Mouse (Mus musculus) spleen, postnatal 4 days (tissue): ENCODE results near the gene Pcif1.

Source experiments
- DNase-seq, 2 experiments: peaks; one replicate each; pipeline ENCODE4 v3.0.0; 2022; ENCODE audit warnings: low spot score in 2 of 2

Gene Pcif1

DNA sequence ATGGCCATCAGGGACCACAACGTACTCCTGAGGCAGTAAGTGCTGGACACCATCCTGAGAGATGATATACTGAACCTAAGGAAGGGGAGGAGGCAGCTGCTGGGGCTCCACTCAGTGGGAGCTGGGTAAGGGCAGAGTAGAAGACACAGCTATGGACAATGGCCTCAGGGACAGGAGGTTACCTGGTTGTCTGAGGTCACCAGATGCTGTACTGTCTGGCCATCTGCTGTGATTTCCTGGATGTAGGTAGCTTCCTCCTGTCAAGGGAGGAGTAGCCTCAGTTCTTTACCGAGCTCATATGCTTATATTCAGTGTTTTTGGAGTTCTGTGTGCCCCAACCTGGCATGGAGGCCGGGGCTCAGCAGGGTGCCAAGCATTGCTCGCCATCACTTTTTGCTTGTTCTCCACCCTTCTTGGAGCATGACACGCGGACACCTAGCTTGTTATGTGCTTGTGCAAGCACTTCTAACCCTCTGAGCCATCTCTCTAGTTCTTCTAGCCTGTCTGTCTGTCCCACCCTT, 13.7 kb downstream of the Pcif1 start:
- no peak for DNase-seq

DNA sequence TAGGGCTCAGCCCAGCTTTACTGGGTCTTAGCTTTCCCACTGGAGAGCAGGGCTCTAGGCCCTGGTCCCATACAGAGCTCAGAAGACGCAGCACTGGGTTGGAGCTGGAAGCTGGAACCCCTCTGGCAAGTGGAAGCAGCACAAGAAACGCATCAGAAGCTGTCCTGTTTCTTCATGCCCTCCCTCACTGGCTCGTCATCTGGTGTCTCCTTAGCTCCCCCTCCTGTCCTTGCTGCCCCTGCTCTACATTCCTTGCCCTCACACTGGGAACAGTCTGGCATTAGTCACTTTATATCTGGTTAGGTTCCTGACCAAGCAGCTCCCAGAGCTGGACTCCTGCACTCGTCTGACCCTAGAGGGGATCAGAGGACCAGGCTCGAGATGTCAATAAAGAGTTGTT, 14.9 kb downstream of the Pcif1 start:
- no peak for DNase-seq

DNA sequence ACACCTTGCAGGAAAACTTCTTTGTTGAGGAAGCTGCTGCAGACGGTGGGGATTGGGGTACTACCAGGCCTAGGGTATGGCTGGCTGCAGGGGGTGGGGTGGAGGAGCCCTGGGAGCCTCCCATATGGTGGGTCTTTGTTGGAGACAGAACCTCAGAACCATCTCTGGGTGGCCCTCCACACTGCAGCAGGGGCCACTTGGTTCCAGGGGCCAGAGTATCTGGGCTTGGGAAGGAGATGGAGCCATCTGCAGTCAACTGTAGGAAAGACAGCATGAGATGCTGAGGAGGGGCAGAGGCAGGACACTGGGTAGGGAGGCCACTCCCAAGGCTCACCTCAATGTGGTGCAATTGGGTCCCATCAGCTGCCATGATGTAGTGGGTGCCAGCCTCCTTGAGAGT, 15.5 kb downstream of the Pcif1 start:
- no peak for DNase-seq

DNA sequence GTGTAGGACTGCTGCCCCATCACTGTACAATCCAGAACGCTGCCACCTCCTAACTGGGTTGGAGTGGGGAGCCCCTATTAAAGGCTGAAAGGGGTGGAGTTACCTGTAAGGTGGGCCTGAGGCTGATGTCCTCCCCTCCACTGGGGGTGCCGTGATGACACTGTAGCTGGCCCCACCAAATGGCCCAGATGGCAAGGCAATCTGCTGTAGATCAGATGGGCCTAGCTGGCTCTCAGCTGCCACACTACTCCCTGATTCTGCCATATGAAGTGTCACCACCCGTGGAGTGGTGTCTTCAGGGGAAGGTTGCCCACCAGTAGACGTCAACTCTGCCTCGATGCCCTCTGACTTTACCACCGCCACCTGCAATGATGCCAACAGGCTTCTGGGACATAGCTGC, 16.8 kb downstream of the Pcif1 start:
- no peak for DNase-seq

DNA sequence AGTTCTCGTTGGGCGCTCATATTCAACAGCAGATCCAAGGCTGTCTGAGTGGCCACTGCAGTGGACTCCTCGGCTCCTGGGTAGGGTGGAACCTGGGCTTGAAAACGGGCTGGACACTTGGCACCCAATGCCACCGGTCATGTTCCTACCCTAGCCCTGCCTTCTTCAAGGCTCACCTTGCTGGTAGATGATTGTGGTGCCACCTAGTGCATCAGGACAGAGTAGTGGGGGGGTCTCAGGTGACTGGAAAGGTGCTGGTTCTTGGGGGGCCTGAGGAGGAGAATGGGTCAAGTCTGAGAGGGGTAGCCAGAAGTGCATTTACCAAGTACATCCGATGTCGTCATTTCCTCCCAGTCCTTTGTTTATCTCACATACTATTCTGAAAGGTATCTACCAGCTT, 18.9 kb downstream of the Pcif1 start:
- no peak for DNase-seq

DNA sequence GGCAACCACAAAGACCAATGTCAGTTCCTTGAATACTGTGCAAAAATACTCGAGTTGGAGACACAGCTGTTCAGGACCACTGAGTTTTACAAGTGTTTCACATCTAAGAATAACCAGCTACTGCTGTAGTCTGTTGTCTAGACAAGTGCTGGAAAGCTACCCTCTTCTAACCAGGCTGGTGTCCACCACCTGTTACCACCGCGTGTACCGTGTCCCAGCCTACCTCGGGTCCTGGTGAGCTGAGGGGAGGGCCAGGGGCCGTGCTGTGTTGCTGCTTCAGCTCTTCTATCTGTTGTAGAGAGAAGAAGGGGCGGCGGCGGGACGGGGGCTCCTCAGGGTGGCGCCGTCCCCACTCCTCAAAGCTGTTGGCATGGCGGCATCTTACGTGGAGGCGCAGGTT, 19.9 kb downstream of the Pcif1 start:
- DNase-seq = no peak

DNA sequence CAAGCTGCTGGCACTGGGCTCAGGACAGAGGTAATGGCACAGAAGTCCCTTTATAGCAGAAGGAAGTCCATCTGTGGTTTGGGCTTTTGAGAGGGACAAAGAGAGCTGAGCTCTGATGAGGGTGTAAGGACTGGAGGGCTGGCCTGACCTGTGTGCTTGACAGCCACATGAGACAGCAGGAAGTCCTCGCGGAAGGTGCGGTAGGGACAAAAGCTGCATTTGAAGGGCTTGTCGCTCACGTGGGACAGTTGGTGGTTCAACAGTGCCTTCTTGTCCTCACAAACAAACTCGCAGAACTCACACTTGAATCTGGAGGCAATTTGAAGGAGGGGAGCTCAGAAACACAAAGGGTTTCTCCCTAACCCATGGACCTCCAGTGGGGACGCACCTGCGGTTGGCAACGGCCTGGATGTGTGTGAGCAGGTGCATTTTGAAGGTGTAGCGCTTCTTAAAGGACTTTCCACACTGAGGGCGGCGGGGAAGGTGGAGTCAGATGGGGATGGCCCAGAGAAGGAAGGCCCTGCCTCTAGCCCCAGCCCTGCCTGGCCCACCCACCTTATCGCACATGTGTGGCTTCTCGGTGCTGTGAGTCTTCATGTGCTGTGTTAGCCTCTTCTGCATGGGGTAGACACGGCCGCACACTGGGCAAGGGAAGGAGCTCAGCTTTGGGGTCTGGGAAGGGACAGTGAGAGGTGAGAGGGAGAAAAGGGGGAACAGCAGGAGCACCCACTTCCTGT, 20.8 kb downstream of the Pcif1 start:
- DNase-seq = no peak

DNA sequence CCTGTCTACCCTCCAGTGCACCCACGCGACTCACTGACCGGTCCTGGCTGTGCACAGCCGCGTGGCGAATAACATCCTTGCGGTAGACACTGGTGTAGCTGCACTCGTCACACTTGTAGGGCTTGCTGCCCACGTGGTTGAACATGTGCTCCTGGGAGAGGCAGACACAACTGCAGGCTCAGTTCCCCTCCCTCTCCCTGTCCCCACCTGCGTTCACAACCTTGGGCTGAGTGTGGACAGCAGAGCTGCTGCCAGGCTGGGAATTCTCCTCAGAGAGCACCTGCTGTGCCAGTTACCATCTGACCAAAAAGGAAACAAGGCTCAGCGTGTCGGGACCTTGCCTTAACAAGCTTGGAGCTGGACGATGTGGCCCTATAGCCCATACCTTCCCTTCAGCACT, 22.3 kb downstream of the Pcif1 start:
- DNase-seq = no peak

DNA sequence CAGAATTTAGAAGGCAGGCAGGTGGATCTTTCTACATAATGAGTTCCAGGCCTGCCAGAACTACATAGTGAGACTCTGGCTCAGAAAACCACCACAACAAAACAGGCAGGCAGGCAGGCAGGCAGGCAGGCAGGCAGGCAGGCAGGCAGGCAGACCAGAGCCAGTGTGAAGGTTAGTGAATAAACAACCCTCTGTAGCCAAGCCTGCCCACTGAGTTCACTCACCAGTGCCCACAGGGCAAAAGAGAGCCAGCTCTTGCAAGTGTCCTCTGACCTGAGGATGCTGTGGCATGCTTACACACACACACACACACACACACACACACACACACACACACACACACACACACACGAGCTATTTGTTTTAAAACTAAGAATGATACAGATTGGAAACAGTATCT, 24.4 kb downstream of the Pcif1 start:
- no peak for DNase-seq

DNA sequence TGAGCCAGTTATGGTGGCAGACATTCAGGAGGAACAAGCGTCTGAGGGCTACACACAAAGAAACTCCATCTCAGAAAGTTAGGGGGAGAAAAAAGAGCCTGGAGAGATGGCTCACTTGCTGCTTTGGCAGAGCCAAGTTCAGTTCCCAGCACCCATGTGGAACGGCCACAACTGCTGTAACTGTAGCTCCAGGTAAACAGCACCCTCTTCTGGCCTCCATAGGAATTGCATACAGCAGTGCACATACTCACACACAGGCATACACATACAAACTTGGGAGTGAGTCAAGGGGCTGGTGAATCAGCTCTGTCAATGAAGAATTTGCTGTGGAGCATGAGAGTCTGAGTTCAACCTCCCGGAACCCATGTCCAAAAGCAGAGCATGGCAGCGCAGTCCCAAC, 27.0 kb downstream of the Pcif1 start:
- no peak for DNase-seq

DNA sequence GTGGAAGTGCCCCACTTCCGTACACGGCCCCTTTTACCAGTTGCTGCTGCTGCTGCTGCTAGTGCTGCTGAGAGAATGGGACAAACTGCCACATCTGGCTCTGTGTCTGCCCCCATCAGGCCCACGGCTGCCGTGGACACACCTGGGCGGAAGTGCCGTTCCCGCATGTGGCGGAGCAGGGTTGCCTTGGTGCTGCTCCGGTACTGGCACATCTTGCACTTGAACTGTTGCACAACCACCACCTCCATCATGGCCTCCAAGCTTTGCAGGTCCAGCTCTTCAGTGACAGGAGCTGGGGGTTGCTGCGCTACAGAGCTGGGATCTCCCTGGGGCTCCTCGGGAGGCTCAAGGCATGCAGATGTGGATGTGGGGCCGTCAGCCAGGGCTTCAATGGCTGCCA, 28.4 kb downstream of the Pcif1 start:
- DNase-seq = no peak

DNA sequence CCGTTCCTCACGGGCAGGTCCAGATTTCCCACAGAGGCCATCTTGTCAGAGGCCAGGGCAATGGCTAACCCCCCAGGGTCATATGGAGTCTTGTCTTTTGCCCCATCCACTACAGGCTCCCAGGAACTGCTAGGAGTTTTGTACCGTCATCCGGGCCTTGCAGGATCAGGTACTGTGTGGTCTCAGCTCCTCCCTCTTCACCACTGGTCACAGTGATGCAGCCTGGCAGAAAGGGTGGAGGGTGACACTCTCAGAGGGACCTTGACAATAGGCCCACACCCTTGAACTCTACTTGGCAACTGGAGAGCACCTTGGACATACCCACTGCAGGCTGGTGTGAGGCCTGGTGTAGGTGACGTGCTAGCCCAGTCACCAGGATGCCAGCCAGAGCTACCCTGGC, 28.9 kb downstream of the Pcif1 start:
- no peak for DNase-seq

DNA sequence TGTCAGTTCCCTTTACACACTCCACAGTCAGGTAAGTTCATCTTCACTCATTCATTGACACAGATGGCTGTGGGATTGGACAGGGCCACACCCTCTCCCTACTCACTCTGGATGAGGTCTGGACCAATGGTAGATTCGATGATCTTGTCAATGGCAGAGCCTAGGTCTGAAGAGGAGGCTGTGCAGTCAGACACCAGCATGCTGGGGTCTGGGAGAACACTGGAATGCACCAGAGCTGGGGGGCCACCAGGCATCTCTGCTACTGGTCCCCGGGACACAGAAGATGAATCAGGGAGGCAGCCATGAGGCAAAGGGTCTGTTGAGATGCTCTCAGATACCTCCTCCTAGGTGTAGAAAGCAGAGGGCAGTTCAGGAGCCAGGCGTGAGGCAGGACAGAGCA, 30.0 kb downstream of the Pcif1 start:
- DNase-seq = no peak

DNA sequence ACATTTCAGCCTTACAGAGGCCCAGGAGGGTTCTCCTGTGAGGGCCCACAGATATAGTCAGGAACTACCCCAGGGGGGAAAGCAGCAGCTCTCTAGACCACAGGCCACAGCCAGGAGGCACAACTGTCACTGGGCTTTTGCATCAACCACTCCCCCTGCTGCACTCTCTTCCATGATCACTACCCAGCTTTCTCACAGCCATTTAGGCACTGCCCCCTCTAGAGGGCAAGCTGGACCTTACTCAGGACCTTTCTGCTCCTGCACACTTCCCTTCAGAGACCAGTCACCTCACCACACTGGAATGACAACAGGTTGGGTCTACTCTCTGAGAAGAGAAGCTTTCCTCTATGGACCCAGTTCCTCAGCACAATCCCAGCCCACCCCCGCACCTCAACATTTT, 30.4 kb downstream of the Pcif1 start:
- DNase-seq = peak in 1 of 2 experiments; percentile 60

DNA sequence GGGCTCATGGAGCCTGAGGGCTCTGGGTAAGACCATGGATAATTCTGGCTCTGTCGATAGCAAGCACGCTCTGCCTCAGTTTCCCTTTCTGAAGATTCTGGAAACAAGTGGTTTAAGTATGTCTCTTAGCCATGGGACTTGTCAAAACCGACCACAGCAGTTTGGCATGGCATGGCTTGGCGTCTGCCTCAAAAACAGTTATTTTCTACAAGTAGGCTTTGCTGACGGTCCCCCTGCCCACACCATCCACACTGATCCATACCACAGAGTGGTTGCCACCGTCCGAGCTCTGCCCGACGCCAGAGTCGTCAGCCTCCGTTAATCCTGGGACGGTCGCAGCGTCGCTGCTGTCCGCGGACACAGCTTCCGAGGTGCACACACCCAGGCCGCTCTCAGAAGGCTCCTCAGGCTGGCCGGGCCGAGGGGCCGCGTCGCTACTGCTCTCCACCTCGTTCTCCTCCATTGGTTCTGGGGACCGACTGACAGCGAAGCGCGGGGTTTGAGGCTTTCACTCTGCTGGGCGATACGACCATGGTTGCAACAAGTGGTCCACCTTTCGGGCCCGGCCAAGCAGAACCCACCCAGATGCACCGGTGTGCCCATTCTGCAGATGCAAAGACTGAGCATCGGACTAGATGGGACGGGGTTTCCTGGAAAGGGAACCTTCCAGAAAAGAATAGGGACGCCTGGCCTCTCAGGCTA, 31.4 kb downstream of the Pcif1 start:
- DNase-seq = peak in 1 of 2 experiments; percentile 53

DNA sequence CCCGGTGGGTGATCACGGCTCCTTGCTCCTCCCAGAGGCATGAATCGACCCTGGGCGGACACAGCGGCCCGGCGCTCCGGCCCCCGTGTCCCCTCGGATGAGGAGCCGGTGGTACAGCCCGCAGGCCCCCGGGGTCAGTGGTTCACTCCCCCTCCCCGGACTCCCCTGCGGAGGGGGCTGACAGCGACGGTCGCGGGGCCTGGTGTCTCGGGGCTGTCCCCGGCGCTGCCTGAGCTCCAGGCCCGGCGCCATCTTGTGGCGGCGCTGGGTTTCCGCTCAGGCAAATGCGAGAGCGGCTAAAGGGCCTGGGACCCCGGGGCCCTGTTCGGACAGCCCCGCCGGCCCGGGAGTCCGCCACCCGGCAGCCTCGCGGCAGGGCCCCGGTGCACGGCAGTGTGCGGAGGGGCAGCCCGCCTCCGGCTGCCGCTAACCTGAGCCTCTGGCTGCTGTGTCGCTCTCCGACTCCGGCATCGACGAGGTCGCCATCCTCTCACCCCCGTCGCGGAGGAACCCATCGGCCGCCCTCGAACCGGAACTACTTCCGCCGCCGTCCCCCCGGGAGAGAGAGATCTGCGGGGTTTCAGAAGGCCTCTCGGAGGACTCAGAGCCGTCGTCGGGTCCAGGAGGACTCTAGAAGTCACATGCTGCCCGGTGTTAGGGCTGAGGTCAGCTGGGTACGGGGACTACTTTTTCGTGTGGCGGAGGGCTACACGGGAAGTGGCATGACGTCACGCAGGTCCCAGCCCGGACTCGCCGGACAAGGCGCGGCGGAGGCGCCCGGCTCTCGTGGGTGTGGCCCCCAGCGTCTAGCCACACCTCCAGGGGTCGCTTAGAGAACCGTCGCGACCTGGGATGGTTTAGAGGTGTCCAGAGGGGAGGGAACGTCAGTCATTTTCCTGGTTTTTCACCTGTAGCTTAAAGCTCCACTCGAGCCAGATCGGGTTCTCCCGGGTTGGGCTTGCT, 32.3 kb downstream of the Pcif1 start, which contains the start of gene Zfp335:
TSS of gene Zfp335 (minus strand) at position 672 of the 963 bp plus-strand sequence.
- peak; percentile 93 to 97 for DNase-seq

DNA sequence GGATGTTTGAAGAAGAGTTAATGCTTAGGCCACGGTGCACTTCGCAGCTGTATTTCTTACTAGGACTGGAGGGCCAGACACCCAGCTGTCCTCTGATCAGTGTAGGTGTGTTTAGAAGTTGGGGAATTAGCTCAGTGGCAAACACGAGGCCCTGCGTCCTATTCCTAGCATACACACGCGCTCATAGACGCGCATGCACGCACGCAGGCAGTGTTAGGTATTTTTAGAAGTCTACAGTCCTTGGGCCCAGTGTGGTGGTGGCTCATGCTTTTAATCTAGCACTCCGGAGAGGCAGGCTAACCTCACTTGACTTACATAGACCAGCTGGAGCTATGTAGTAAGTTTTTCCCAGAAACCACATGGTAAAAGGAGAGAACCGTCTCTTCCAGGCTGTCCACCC, 33.0 kb downstream of the Pcif1 start:
- no peak for DNase-seq

DNA sequence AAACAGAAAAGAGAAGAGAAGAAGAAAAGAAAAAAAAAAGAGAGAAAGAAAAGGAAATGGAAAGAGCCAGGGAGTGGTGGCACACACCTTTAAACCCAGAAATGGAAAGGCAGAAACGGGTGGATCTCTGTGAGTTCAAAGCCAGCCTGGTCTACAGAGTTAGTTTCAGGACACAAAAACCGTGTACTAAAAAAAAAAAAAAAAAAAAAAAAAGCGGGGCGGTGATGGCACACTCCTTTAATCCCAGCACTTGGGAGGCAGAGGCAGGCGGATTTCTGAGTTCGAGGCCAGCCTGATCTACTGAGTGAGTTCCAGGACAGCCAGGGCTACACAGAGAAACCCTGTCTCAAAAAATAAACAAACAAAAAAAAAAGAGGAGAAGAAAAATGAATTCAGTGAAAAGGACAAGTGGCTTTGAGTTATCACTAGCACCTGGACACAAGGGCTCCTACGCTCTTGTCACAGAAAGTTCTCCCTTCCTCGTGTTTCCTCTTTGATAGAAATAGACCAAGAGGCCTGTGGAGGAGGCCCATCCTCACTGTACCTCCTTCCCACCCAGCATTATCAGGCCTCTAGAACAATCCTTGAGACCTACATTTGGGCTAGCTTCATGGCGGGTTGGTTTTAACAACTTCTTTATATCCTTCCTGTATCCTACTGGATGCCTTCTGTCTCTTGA, 33.8 kb downstream of the Pcif1 start:
- DNase-seq = no peak

DNA sequence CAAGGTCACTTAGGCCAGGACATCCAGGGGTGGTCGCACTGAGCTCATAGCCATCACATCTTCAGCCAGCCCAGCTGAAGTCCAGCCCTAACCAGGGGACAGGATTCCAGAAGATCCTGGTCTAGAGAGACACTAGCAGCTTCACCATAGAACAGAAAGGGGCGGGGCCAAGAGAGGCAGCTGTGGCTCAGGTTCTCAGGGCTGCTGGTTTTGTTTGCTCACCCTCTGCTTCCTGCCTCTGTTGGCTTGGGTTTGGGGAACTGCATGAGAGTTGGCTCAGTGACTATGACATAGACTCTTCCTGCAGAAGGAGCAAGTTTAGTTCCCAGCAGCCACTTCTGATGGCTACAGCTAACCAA, 34.3 kb downstream of the Pcif1 start:
- peak; percentile 79 to 89 for DNase-seq

DNA sequence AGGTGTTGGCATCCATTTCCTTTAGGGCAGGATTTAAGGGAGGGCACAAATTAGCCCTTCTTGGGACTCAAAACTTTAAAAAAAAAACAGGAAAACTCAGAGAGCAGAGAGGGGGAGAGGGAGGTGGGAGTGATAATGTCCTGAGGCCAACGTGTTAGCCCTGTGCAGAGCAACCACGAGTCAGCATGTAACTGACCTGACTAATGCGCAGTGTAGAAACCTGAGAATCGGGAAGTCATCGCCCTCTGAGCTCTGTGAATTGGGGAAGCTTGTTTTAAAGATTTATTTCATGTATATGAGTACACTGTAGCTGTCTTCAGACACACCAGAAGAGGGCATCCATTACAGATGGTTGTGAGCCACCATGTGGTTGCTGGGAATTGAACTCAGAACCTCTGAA, 37.7 kb downstream of the Pcif1 start:
- no peak for DNase-seq

DNA sequence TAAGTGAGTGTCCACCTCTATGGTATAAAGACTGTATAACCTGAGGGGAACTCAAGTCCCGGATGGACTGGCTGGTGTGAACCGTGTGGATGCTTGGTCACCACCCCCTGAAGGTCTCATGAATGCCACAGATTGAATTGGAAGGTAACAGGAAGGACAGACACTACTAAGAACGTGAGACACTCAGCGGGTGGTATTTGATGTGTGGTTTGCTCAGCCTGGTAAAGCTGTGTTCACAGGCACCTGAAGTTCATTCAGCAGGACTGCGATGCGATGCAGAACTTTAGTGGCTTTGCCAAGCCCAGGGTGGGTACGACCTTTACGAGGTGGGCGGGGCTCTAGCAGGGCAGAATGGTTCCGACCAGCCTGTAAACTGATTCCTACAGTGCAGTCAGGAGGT, 38.3 kb downstream of the Pcif1 start:
- no peak for DNase-seq

DNA sequence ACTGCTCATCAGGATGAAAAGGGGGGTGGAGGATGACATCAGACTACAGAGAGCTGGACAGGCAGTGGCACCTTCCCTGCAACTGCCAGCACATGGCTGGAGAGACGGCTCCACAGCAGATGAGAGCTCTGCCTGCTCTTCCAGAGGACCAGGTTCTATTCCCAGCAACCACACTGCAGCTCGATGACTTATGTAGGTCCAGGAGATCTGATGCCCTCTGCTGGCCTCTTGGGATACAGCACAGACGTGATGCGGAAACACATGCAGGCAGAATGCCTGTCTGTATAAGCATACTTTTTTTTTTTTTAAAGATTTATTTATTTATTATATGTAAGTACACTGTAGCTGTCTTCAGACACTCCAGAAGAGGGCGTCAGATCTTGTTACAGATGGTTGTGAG, 39.2 kb downstream of the Pcif1 start:
- peak in 1 of 2 experiments; percentile 49 for DNase-seq
